Mouse (Mus musculus) liver (tissue): ENCODE results near the gene Matn4.

Experiments used
- DNase-seq: peaks from one replicate; pipeline ENCODE4 v3.0.0-alpha.2; 2020; ENCODE audit warnings: mixed read lengths

Matn4 gene

GRCm38 (mm10) chr2:164405519-164405918, 559 bp upstream of the Matn4 start:
- DNase-seq: no peak

- peak; percentile 25 for DNase-seq
Measured at GRCm38 (mm10) chr2:164404082-164404990, 624 bp downstream of the Matn4 start.

- DNase-seq: no peak
Measured at GRCm38 (mm10) chr2:164403396-164404081, 1.4 kb downstream of the Matn4 start.

GRCm38 (mm10) chr2:164402906-164403305, 2.1 kb downstream of the Matn4 start, which contains the start of gene Rbpjl:
Rbpjl (plus strand) TSS chr2:164403141.
- DNase-seq: peak; percentile 72

GRCm38 (mm10) chr2:164396911-164397310, 8.0 kb downstream of the Matn4 start:
- no peak for DNase-seq

- DNase-seq: no peak
Measured at GRCm38 (mm10) chr2:164396076-164396475, 8.9 kb downstream of the Matn4 start.

GRCm38 (mm10) chr2:164393126-164393525, 11.8 kb downstream of the Matn4 start:
- DNase-seq: no peak

GRCm38 (mm10) chr2:164389499-164389898, 15.5 kb downstream of the Matn4 start:
- DNase-seq: peak; percentile 76

GRCm38 (mm10) chr2:164389020-164389419, 15.9 kb downstream of the Matn4 start, which contains the start of gene Slpi:
Slpi (minus strand) TSS chr2:164389095.
- no peak for DNase-seq

GRCm38 (mm10) chr2:164386953-164387352, 18.0 kb downstream of the Matn4 start:
- DNase-seq: no peak

GRCm38 (mm10) chr2:164385927-164386763, 18.8 kb downstream of the Matn4 start:
- DNase-seq: peak; percentile 19

- no peak for DNase-seq
Measured at GRCm38 (mm10) chr2:164383656-164384399, 21.1 kb downstream of the Matn4 start.

GRCm38 (mm10) chr2:164382971-164383370, 22.0 kb downstream of the Matn4 start:
- no peak for DNase-seq

GRCm38 (mm10) chr2:164381726-164382125, 23.2 kb downstream of the Matn4 start:
- no peak for DNase-seq

GRCm38 (mm10) chr2:164377478-164378426, 27.2 kb downstream of the Matn4 start:
- no peak for DNase-seq

GRCm38 (mm10) chr2:164373187-164373586, 31.8 kb downstream of the Matn4 start:
- DNase-seq: no peak

GRCm38 (mm10) chr2:164372408-164373053, 32.4 kb downstream of the Matn4 start:
- no peak for DNase-seq

GRCm38 (mm10) chr2:164371371-164371770, 33.6 kb downstream of the Matn4 start:
- no peak for DNase-seq

GRCm38 (mm10) chr2:164368620-164369105, 36.3 kb downstream of the Matn4 start:
- no peak for DNase-seq

- DNase-seq: no peak
Measured at GRCm38 (mm10) chr2:164366947-164367346, 38.0 kb downstream of the Matn4 start.
